Mouse (Mus musculus) cerebellum, postnatal 4 days (tissue): ENCODE measurements around the gene Ankrd55.
"Not testable (repeated sequence)": the region's sequence is repeated elsewhere in the genome, so short reads cannot be mapped to it uniquely, and the experiment has no call there.

Experiments used
- DNase-seq, 2 experiments: peaks; one replicate each; pipeline ENCODE4 v3.0.0; 2022; ENCODE audit warnings: low spot score in 2 of 2, mixed read lengths in 1 of 2

Gene Ankrd55

DNA sequence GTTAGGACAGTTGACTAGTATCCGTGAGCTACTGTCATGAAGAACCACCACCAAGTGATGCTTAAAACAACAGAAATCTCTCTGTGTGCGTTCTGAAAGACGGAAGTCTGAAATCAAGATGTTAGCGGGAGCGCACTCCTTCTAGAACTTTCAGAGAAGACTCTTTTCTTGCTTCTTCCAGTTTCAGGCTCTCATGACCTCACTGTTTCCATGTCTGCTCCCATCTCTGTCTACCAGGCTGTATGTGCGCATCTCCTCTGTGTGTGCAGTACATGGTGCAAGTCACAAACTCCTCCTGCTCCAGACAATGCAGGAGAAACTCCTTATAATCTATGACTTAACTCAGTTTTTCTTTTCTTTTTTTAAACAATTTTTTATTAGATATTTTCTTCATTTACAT, 4.8 kb downstream of the Ankrd55 start:
- no peak for DNase-seq

DNA sequence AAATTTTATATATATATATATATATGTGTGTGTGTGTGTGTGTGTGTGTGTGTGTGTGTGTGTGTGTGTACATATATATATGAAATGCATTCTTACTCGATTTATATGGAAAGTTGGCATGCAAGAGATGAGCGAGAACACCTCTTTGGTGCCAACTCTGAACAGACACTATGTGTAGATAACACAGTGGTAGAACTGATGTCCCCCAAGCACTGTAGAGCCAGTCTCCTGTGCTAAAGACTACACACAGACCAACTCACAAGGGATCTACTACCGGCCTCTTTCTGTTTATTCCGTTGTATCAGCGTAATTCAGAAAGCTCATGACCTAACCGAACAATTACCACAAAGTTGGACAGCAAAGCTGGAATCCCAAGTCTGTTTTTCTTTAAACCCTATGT, 6.2 kb downstream of the Ankrd55 start:
- DNase-seq = no peak

GRCm38 (mm10) chr13:112297781-112298180, 9.5 kb downstream of the Ankrd55 start:
- DNase-seq = no peak

- no peak for DNase-seq
Observed at GRCm38 (mm10) chr13:112303429-112303828, 15.2 kb downstream of the Ankrd55 start.

- DNase-seq = no peak
Observed at GRCm38 (mm10) chr13:112308672-112309071, 20.4 kb downstream of the Ankrd55 start.

- DNase-seq = not testable (repeated sequence)
Observed at GRCm38 (mm10) chr13:112311611-112312010, 23.4 kb downstream of the Ankrd55 start.

- no peak for DNase-seq
Observed at GRCm38 (mm10) chr13:112315442-112315841, 27.2 kb downstream of the Ankrd55 start.

GRCm38 (mm10) chr13:112316622-112317482, 28.6 kb downstream of the Ankrd55 start:
- no peak for DNase-seq

GRCm38 (mm10) chr13:112318124-112318523, 29.9 kb downstream of the Ankrd55 start:
- DNase-seq = no peak

DNA sequence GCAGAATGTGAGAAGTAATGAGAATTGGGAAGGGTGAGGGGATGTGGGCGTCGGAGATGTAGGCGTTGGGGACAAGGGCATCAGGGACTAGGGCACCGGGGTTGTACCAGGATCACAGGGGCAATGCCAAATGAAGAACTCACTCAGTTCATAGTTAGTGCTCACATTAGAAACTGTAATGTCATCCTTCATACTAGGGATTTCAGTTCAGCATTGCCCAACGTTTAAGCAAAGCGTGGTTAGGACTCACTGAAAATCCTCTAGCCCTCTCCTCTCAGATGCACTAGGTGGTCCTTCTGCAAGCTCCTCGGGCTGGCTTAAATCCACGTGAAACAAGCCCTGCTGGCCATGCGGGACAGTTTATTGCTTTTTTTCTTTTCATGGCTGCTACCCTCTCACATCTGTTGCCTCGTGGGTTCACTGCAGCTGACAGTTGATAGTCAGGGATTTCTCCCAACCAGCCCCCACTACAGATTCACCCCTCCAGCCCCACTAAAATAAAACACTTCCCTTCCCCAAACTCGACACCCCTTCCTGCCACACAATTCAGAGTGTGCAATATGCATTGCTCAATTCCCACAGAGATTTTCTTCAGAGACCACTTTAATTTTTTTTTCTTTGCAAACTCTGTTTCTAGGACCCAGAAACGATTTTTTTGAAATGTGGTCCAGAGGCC, 35.5 kb downstream of the Ankrd55 start:
- no peak for DNase-seq

DNA sequence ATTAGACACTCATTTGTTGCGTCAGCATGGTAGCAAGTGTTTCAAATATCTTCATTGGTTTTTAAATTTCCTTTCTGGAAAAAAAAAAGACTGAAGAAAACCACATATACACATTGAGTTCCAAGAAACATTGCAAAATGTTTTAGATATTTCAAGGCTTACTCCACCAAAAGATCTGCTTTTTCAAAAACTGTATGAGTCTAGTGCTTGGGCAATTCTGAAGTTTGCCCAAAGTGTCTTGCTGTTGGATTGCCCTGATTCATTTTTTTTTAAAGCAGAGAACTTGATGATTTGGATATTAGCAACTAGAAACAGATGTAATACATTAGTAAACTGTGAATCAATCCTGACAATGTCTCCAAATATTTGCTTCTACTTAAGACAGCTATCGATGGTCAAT, 36.9 kb downstream of the Ankrd55 start:
- no peak for DNase-seq

DNA sequence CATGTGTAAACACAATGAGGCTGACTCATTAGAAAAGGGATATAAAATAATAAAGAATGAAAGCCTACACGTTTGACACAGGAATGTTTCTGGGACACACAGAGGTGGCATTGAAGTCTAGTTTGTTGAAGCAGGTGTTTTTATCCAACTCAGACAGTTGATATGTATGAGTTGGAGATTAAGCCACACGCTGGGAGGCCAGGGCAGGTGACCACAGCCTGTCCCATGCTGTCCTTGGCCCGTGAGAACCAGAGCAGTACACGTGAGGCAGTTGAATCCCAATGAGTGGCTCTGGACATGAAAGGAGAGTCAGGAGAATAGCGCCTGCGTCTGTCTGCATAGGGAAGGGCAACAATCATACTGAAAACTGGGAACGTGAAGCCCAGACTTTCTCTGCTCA, 38.2 kb downstream of the Ankrd55 start:
- no peak for DNase-seq

GRCm38 (mm10) chr13:112326977-112327376, 38.7 kb downstream of the Ankrd55 start:
- no peak for DNase-seq

- DNase-seq = no peak
Observed at GRCm38 (mm10) chr13:112327511-112327910, 39.3 kb downstream of the Ankrd55 start.

- DNase-seq = no peak
Observed at GRCm38 (mm10) chr13:112330257-112330656, 42.0 kb downstream of the Ankrd55 start.

DNA sequence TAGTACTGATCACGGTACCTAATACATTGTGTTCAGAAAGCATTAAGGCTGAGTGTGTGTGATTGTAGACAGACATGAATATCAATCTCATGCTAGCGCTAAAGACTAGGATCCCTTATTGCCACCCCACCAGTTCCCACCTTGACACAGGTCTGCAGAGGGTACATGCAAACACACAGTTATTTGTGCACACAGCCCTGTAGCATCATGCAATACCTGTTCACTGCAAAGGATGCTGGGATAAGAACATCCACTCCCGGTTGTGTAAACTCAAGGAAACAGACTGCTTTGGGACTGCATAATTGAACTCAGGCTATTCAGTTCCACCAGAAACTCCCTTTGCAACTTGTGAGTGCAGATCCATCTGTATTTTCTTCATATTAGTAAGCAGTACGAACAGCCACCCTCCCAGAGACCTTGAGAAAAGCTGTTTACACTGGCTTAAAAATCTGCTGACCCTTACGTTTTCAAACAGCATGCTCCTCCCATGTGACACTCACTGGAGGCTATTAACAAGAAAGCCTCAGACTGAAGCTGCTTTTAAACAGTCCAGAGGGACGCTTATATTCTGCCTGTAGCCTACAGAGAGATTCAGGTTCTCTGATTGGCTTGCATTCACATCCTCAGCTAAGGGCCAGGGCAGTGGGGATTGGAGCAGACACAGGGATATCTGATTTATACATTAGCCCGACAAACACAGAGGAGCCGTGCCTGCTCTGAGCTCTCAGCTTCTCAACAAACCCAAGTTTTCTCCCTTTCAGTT, 42.8 kb downstream of the Ankrd55 start:
- no peak for DNase-seq

DNA sequence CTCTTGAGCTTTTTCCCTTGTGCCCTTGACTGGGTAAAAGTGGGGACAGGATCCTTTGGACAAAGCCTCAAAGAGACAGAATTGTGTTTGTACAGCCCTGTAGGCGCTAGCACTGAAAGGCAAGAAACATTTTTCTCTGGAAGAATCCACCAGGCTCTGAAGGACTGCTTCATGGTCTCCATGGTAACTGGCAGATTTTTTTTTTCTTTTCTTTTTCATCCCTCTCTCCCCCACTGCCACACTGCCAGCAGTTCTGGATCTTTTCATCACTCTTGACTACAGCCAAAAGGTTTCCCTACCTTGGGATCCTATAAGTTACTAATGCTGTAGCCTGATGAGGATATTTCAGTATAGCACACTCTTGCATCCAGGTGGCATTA, 43.4 kb downstream of the Ankrd55 start:
- no peak for DNase-seq

- no peak for DNase-seq
Observed at GRCm38 (mm10) chr13:112335531-112335930, 47.3 kb downstream of the Ankrd55 start.

DNA sequence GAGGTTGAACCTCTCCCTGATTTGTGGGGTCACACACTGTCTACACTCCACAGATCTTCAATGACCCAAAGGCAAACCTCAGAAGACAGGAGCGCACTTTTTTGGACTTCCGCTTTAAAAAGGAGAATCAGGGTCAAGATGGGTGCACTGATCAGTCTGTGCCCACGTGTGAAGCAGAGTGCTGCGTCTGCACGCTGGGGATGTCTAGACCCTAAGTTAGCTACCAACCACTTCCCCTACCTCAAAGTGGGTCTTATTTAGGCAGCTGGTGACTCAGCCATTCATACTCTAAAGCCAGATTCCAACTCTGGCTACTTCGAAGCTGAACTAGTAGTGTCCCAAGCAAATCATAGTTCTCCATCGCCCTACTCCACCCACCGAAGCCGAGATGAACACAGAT, 48.9 kb downstream of the Ankrd55 start:
- no peak for DNase-seq

- DNase-seq = no peak
Observed at GRCm38 (mm10) chr13:112340205-112340604, 52.0 kb downstream of the Ankrd55 start.

GRCm38 (mm10) chr13:112340761-112341160, 52.5 kb downstream of the Ankrd55 start:
- DNase-seq = no peak

DNA sequence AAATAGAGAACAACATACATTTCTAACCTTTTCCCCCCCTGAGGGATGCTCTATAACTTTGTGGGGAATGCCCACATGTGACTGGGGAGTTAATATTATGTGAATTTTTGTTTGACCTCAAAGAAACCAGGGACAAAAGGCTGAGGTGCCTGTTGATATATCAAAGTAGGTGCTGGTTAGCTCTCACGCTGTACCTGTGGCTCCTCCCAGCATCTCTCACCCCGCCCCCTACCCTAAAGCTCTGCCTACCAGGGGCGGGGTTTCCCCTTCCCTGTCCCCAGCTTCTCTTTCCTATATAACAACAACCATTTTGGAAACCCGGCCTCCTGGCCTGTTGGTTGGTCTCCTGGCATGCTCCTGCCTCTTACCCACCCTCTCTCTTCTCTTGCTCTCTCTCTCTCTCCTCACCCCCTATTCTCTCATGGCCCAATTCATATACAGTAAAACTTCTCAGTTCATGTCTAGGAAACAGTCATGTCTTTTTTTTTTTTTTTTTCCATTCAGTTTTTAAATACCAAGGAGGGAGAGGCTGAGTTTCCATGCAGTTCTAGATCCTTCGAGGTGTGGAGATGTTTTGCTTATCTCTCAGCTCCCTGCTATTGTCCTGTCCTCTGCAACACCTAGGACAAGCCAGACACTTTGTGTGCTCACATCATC, 54.8 kb downstream of the Ankrd55 start:
- no peak for DNase-seq
